ENCODE assay signal across 9 mouse cellular contexts in genomic region chr19:3853121-3853520, GRCm38 (mm10). TPM values are rescaled to one million over a fixed set of nuclear protein-coding genes. Genes with fewer than 3 reads are reported as not detected.
A peak's percentile ranks its signal among the peaks of the same experiment; 100 is the strongest.
DNase-seq lines count a peak whose midpoint lies in the region; ATAC-seq and TF ChIP-seq lines count a peak whose summit lies in the region.
"Had no signal": no experiment of that assay in that cellular context is flagged by ENCODE, and none has a peak within 500 bp of the region (broad histone marks: within the 10 kb centered on the region; RNA-seq: fewer than 3 reads in every experiment).

No protein-coding gene starts in this region.

- H3K4me1 ChIP-seq in forebrain, embryonic 10.5 days = peaks cover 48% of the 10 kb centered on the region
- peaks cover 12% of the 10 kb centered on the region for H3K4me1 ChIP-seq in forebrain, embryonic 11.5 days (replicated peaks; ENCODE audit: control insufficient read depth, insufficient read depth, low read length)
- peaks cover 12% of the 10 kb centered on the region for H3K4me1 ChIP-seq in testis, adult 2 months (ENCODE audit: control insufficient read depth, insufficient read depth, low read length)
- H3K4me1 ChIP-seq in liver, embryonic 11.5 days (replicated peaks; ENCODE audit: control insufficient read depth, insufficient read depth, low read length) = peaks cover 20% of the 10 kb centered on the region
- H3K4me1 ChIP-seq in stomach, postnatal 0 days (replicated peaks; ENCODE audit: control insufficient read depth, insufficient read depth) = peaks cover 8% of the 10 kb centered on the region

- H3K4me2 ChIP-seq in forebrain, embryonic 11.5 days (ENCODE audit: low read depth, low read length, severe bottlenecking) = no peak overlapping the region; the same call in 1 of the 2 replicates
- peak overlapping the region; percentile 85 for H3K4me2 ChIP-seq in liver, embryonic 11.5 days
- peak overlapping the region; percentile 91 for H3K4me2 ChIP-seq in stomach, postnatal 0 days (replicated peaks; ENCODE audit: low read depth)

- no peak for ATAC-seq in forebrain, embryonic 11.5 days (replicated peaks; ENCODE audit: low FRiP score)
- ATAC-seq in liver, embryonic 11.5 days (replicated peaks; ENCODE audit: low FRiP score) = no peak
- ATAC-seq in stomach, postnatal 0 days (ENCODE audit: low FRiP score, low TSS enrichment) = no peak

- H3K36me3 ChIP-seq in forebrain, embryonic 10.5 days (replicated peaks) = peaks cover 15% of the 10 kb centered on the region
- no peaks in the 10 kb centered on the region; the same call in 1 of the 2 replicates for H3K36me3 ChIP-seq in forebrain, embryonic 11.5 days (ENCODE audit: control insufficient read depth, insufficient read depth, low read length)
- H3K36me3 ChIP-seq in testis, adult 2 months (ENCODE audit: control insufficient read depth, insufficient read depth, low read length) = no peaks in the 10 kb centered on the region; the same call in none of the 2 replicates
- H3K36me3 ChIP-seq in liver, embryonic 11.5 days (ENCODE audit: control insufficient read depth, insufficient read depth, low read length) = no peaks in the 10 kb centered on the region
- no peaks in the 10 kb centered on the region for H3K36me3 ChIP-seq in stomach, postnatal 0 days (ENCODE audit: control insufficient read depth, insufficient read depth, low read length)

- WGBS in forebrain, embryonic 10.5 days = 93% methylated on average over 10 of the region's 10 CpGs
- 96% methylated on average over 10 of the region's 10 CpGs for WGBS in forebrain, embryonic 11.5 days
- 87% methylated on average over 10 of the region's 10 CpGs for WGBS in liver, embryonic 11.5 days
- 70% methylated on average over 10 of the region's 10 CpGs for WGBS in stomach, postnatal 0 days

- TF ChIP-seq POLR2A in testis, adult 2 months (IDR thresholded peaks at IDR 0.05; ENCODE audit: control insufficient read depth, low read depth, low read length) = no peak; the same call in 1 of the 2 replicates

- TF ChIP-seq CTCF in testis, adult 2 months (IDR thresholded peaks at IDR 0.05; ENCODE audit: control insufficient read depth, insufficient read depth, insufficient replicate concordance, low read depth, low read length) = no peak
- no peak for TF ChIP-seq CTCF in stomach, postnatal 0 days (IDR thresholded peaks at IDR 0.05; ENCODE audit: low read depth)

- H3K27ac ChIP-seq in forebrain, embryonic 10.5 days = no peak overlapping the region
- H3K27ac ChIP-seq in forebrain, embryonic 11.5 days (ENCODE audit: low read depth, low read length) = no peak overlapping the region
- peak overlapping the region; percentile 59 for H3K27ac ChIP-seq in testis, adult 2 months (ENCODE audit: control insufficient read depth, insufficient read depth, low read depth, low read length)
- H3K27ac ChIP-seq in liver, embryonic 11.5 days (ENCODE audit: low read depth, low read length) = no peak overlapping the region
- no peak overlapping the region for H3K27ac ChIP-seq in stomach, postnatal 0 days (replicated peaks)

- H3K27me3 ChIP-seq in forebrain, embryonic 10.5 days (ENCODE audit: poor library complexity, severe bottlenecking) = no peaks in the 10 kb centered on the region
- H3K27me3 ChIP-seq in forebrain, embryonic 11.5 days (ENCODE audit: control insufficient read depth, insufficient read depth, low read length) = no peaks in the 10 kb centered on the region
- no peaks in the 10 kb centered on the region for H3K27me3 ChIP-seq in testis, adult 2 months (ENCODE audit: control insufficient read depth, insufficient read depth, low read length)
- no peaks in the 10 kb centered on the region for H3K27me3 ChIP-seq in liver, embryonic 11.5 days (replicated peaks; ENCODE audit: control insufficient read depth, insufficient read depth, low read length)
- H3K27me3 ChIP-seq in stomach, postnatal 0 days (ENCODE audit: control insufficient read depth, insufficient read depth, low read length) = no peaks in the 10 kb centered on the region

- DNase-seq in forebrain, embryonic 10.5 days (ENCODE audit: extremely low spot score, low spot score) = no peak
- no peak for DNase-seq in forebrain, embryonic 11.5 days (ENCODE audit: low spot score)
- DNase-seq in testis, postnatal 10 days (ENCODE audit: low spot score) = no peak
- no peak for DNase-seq in liver, embryonic 11.5 days (ENCODE audit: low spot score)
- no peak for DNase-seq in stomach, postnatal 0 days (ENCODE audit: low spot score)
- no peak for DNase-seq in left cerebral cortex, adult 9 months (ENCODE audit: low spot score in 2 of 2)
- no peak for DNase-seq in adrenal gland, adult (ENCODE audit: inconsistent age in 2 of 2, low spot score in 1 of 2)
- DNase-seq: cerebellum, adult 8-10 months had no signal

- H3K9me3 ChIP-seq in forebrain, embryonic 10.5 days = no peaks in the 10 kb centered on the region
- H3K9me3 ChIP-seq in forebrain, embryonic 11.5 days (ENCODE audit: control insufficient read depth, low read length) = no peaks in the 10 kb centered on the region
- H3K9me3 ChIP-seq in liver, embryonic 11.5 days (ENCODE audit: control insufficient read depth, low read length) = no peaks in the 10 kb centered on the region
- H3K9me3 ChIP-seq in stomach, postnatal 0 days (ENCODE audit: control insufficient read depth, low read length) = no peaks in the 10 kb centered on the region

- peak overlapping the region; percentile 88 for H3K4me3 ChIP-seq in forebrain, embryonic 10.5 days
- H3K4me3 ChIP-seq in forebrain, embryonic 11.5 days (ENCODE audit: low read depth, low read length) = no peak overlapping the region; the same call in 1 of the 2 replicates
- peak overlapping the region; percentile 86 for H3K4me3 ChIP-seq in testis, adult 2 months (ENCODE audit: control insufficient read depth, low read depth, low read length)
- H3K4me3 ChIP-seq in liver, embryonic 11.5 days (ENCODE audit: low read depth, low read length) = peak overlapping the region; percentile 78
- peak overlapping the region; percentile 82 for H3K4me3 ChIP-seq in stomach, postnatal 0 days (ENCODE audit: low read depth, low read length)

- no peak overlapping the region for H3K9ac ChIP-seq in forebrain, embryonic 11.5 days (ENCODE audit: low read length)
- H3K9ac ChIP-seq in liver, embryonic 11.5 days (ENCODE audit: low read depth, low read length) = no peak overlapping the region
- no peak overlapping the region for H3K9ac ChIP-seq in stomach, postnatal 0 days (ENCODE audit: low read length)

- TF ChIP-seq EP300 in stomach, postnatal 0 days (optimal IDR thresholded peaks at IDR 0.05) = no peak

RNA-seq across cellular contexts. Expression of gene Chka, which starts 1.5 kb away (rescaled TPM):
- polyA plus RNA-seq in forebrain, embryonic 10.5 days (2016; fragmentation: Nextera tagmentation; extraction: Ambion mirVana) = 52.3 and 54.3 TPM in 2 replicates
- 65.8 and 70.0 TPM in 2 replicates for polyA plus RNA-seq in forebrain, embryonic 11.5 days (2014; fragmentation: Nextera tagmentation; extraction: Ambion mirVana)
- polyA plus RNA-seq in testis, adult 2 months (2012; rRNA removed) = 85.7 and 90.2 TPM in 2 replicates
- polyA plus RNA-seq in liver, embryonic 11.5 days (2014; fragmentation: Nextera tagmentation; extraction: Ambion mirVana) = 35.4 and 37.5 TPM in 2 replicates
- polyA plus RNA-seq in stomach, postnatal 0 days (2015; fragmentation: Nextera tagmentation; extraction: Ambion mirVana) = 21.2 and 24.2 TPM in 2 replicates

RNA-seq across cellular contexts. Expression of gene Tcirg1, which starts 53.8 kb away (rescaled TPM):
- polyA plus RNA-seq in forebrain, embryonic 10.5 days (2016; fragmentation: Nextera tagmentation; extraction: Ambion mirVana) = 17.2 and 17.9 TPM in 2 replicates
- polyA plus RNA-seq in forebrain, embryonic 11.5 days (2014; fragmentation: Nextera tagmentation; extraction: Ambion mirVana) = 11.4 and 15.7 TPM in 2 replicates
- polyA plus RNA-seq in testis, adult 2 months (2012; rRNA removed) = 11.2 and 11.4 TPM in 2 replicates
- 39.8 and 42.8 TPM in 2 replicates for polyA plus RNA-seq in liver, embryonic 11.5 days (2014; fragmentation: Nextera tagmentation; extraction: Ambion mirVana)
- polyA plus RNA-seq in stomach, postnatal 0 days (2015; fragmentation: Nextera tagmentation; extraction: Ambion mirVana) = 17.4 and 21.8 TPM in 2 replicates

RNA-seq across cellular contexts. Expression of gene Ndufs8, which starts 59.5 kb away (rescaled TPM):
- 226 and 228 TPM in 2 replicates for polyA plus RNA-seq in forebrain, embryonic 10.5 days (2016; fragmentation: Nextera tagmentation; extraction: Ambion mirVana)
- 189 and 206 TPM in 2 replicates for polyA plus RNA-seq in forebrain, embryonic 11.5 days (2014; fragmentation: Nextera tagmentation; extraction: Ambion mirVana)
- 69.9 and 91.3 TPM in 2 replicates for polyA plus RNA-seq in testis, adult 2 months (2012; rRNA removed)
- polyA plus RNA-seq in liver, embryonic 11.5 days (2014; fragmentation: Nextera tagmentation; extraction: Ambion mirVana) = 278 and 287 TPM in 2 replicates
- 277 and 284 TPM in 2 replicates for polyA plus RNA-seq in stomach, postnatal 0 days (2015; fragmentation: Nextera tagmentation; extraction: Ambion mirVana)
